Mouse (Mus musculus): Measurements from ENCODE around the gene Rp9. TPM values are rescaled to one million over a fixed set of nuclear protein-coding genes. Genes with fewer than 3 reads are reported as not detected.
"Not testable (repeated sequence)": the region's sequence is repeated elsewhere in the genome, so short reads cannot be mapped to it uniquely, and the experiment has no call there.

Gene Rp9
- polyA plus RNA-seq, 1 experiment: 62.3 TPM

DNA sequence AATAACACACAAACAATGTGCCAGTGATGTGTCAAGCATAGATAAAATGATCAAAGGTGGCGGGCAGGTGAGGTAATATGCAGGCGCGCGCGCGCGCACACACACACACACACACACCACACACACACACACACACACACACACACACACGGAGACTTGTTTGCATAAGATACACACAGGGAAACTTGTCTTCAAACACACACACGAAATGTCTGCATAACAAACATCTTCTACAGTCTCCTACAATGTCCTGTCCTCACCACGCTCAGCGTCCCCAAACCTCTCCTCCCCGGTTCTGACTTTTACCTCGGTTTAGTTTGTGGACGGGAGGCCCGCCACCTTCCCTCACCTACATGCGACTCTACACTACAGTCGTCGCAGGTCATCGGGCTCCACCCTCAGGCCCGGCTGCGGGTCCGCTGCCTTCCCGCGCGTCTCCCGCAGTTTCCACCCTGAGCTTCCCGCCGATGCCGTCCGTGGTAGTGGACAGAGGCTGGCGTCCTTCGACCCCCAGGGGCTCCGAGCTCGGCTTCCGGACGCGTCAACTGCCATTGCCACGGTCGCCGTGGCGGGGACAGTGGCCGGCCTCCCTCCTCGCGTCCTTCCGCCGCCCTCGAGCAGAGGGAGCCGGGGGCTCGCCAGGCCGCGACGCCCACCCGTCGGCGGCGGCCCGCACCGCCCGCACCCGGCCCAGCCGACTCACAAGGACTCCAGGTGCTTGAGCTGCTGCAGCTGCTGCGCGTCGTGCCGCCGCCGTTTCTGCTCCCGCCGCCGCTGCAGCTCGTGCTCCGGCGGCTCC lies 2.0 kb downstream of the Rp9 start:
- TF ChIP-seq CTCF (IDR thresholded peaks at IDR 0.05; ENCODE audit: extremely low read depth, insufficient read depth, low read length): no peak
- TF ChIP-seq POLR2A (IDR thresholded peaks at IDR 0.05; ENCODE audit: extremely low read depth, insufficient read depth, low read length): no peak
- peak overlapping the region; percentile 96 for H3K27ac ChIP-seq (ENCODE audit: insufficient read depth, low read length)
- H3K4me3 ChIP-seq (ENCODE audit: insufficient read depth, low read length): peak overlapping the region; percentile 78
- 0 out of 2 replicates have a peak, but pooled peaks cover 1% of the 10 kb centered on the region for H3K4me1 ChIP-seq (ENCODE audit: control insufficient read depth, insufficient read depth, low read length)

DNA sequence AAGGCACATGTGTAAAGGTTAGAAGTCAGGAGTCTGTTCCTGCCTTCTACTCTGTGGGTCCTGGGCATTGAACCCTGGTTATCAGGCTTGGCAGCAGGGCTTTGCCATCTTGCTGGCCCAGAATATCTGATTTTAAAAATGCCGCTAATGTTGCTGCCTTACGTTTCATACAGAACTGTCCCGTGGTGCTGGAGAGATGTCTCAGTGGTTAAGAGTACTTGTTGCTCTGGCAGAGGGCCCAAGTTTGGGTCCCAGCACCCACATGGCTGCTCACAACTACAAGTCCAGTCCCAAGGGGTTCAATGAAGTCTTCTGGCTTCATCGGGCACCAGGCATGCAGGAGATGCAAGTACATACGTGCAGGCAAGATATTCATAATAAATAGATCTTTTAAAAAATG lies 3.3 kb downstream of the Rp9 start:
- no peak overlapping the region for H3K4me3 ChIP-seq (ENCODE audit: insufficient read depth, low read length)

DNA sequence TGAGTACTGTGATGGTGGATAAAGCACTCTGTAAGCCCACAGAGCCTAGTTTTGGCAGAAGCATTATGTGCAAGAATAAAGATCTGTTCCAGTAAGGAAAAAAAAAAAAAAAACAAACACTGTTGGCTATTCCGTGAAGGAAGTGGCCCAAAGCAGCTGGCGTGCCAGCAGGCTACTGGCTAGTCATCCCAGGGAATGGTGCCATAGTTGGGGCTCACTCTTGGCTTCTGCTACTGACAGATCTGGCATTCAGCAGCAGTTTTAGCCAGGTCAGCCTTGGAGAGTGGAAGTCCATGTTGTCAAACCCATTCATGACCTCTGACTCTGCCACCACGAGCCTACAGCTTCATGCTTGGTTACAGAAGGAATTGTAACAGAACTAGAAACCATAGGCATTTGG lies 7.6 kb downstream of the Rp9 start:
- 0 out of 2 replicates have a peak, but pooled peaks cover 1% of the 10 kb centered on the region for H3K4me1 ChIP-seq (ENCODE audit: control insufficient read depth, insufficient read depth, low read length)
- no peak for TF ChIP-seq CTCF (IDR thresholded peaks at IDR 0.05; ENCODE audit: extremely low read depth, insufficient read depth, low read length)
- TF ChIP-seq POLR2A (IDR thresholded peaks at IDR 0.05; ENCODE audit: extremely low read depth, insufficient read depth, low read length): no peak
- H3K4me3 ChIP-seq (ENCODE audit: insufficient read depth, low read length): no peak overlapping the region
- no peak overlapping the region for H3K27ac ChIP-seq (ENCODE audit: insufficient read depth, low read length)

More for the DNA sequence above, 3.3 kb downstream of the Rp9 start:
- 0 out of 2 replicates have a peak, but pooled peaks cover 1% of the 10 kb centered on the region for H3K4me1 ChIP-seq (ENCODE audit: control insufficient read depth, insufficient read depth, low read length)
- no peak for TF ChIP-seq CTCF (IDR thresholded peaks at IDR 0.05; ENCODE audit: extremely low read depth, insufficient read depth, low read length)
- no peak for TF ChIP-seq POLR2A (IDR thresholded peaks at IDR 0.05; ENCODE audit: extremely low read depth, insufficient read depth, low read length)
- no peak overlapping the region for H3K27ac ChIP-seq (ENCODE audit: insufficient read depth, low read length)

DNA sequence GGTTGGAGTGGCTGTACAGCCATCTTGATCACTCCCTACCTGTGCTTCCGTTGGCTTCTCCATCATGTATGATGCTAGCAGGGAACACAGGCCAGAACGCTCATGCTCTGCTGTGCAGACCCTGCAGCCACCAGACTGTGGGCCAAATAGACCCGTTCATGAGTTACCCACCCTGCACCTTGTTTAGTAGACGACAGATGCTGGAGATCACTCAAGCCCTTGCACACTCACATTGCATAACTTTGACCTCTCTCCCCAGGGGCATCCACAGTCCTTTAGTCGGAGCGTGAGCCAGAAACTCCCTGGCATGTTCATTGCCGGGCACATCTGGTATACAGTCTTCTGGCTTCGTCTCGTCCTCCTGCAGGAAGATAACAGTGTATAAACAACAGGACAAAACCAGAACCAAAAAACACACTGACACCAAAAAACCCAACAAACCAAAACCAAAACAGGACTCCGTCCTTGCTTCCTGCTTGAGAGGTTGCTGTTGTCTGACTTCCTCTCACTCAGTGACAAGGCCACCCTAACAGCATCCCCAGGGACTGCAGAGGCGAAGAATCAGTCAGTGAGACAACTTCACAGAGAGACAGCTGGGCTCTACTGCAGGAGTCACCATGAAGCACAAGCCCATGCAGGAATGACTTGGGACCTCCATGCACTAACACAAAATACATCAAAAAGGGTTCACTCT lies 12.3 kb downstream of the Rp9 start:
- Histone ChIP-seq H3K4me1 (ENCODE audit: control insufficient read depth, insufficient read depth, low read length) (peaks cover 4% of the 10 kb centered on the region; the same call in 1 of the 2 replicates), H3K4me3 (ENCODE audit: insufficient read depth, low read length) (no peak overlapping the region), H3K27ac (ENCODE audit: insufficient read depth, low read length) (no peak overlapping the region)
- TF ChIP-seq CTCF (IDR thresholded peaks at IDR 0.05; ENCODE audit: extremely low read depth, insufficient read depth, low read length) (no peak), POLR2A (IDR thresholded peaks at IDR 0.05; ENCODE audit: extremely low read depth, insufficient read depth, low read length) (no peak)

DNA sequence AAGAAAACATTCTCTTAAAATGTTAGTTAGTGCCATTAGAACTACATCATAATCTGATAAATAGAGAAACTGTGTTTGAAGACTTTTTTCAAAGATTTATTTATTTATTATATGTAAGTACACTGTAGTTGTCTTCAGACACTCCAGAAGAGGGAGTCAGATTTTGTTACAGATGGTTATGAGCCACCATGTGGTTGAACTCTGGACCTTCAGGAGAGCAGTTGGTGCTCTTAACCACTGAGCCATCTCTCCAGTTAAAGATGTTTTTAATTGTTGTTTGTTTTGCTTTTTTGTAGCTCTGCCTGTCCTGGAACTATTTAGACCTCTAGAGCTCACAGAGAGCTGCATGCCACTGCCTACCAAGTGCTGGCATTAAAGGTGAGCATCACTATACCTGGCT lies 14.5 kb downstream of the Rp9 start:
- TF ChIP-seq POLR2A (IDR thresholded peaks at IDR 0.05; ENCODE audit: extremely low read depth, insufficient read depth, low read length): no peak
- TF ChIP-seq CTCF (IDR thresholded peaks at IDR 0.05; ENCODE audit: extremely low read depth, insufficient read depth, low read length): no peak
- Histone ChIP-seq H3K4me1 (ENCODE audit: control insufficient read depth, insufficient read depth, low read length) (peaks cover 4% of the 10 kb centered on the region; the same call in 1 of the 2 replicates), H3K27ac (ENCODE audit: insufficient read depth, low read length) (no peak overlapping the region), H3K4me3 (ENCODE audit: insufficient read depth, low read length) (no peak overlapping the region)

DNA sequence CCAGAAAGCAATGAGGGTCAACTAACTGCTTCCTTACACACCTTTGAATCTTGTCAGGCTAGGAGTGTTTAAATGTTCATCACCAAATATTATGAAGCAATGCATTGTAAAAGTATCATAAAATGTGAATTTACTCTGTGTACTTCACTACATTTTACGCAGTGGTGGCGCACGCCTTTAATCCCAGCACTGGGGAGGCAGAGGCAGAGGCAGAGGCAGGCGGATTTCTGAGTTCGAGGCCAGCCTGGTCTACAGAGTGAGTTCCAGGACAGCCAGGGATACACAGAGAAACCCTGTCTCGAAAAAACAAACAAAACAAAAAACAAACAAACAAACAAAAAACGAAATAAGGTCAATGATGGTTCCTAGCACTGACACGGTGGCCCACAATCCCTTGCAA lies 15.6 kb downstream of the Rp9 start, which contains the start of gene Gm17545:
TSS of gene Gm17545 (plus strand) at position 301 of the 400 bp plus-strand sequence.
- not testable (repeated sequence) for H3K27ac ChIP-seq (ENCODE audit: insufficient read depth, low read length); H3K4me1 ChIP-seq (ENCODE audit: control insufficient read depth, insufficient read depth, low read length); H3K4me3 ChIP-seq (ENCODE audit: insufficient read depth, low read length)

DNA sequence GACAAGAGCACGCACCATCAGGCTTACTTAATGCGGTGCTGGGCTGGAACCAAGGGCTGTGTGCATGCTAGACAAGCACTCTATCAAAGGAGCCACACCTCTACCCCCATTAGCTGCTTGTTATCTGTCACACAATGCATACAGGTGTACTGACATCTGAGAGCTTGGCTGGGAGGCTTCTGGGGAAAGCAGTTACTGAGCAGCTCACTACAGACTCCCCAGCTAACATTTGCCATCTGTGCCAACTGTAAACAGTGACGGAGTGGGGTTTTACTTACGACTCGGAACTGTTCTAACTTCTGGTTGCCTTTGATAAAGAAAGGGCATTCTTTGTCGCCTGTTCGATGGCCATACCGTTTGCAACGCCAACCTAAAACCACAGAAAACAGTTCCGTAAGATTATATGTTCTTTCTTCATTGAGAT lies 16.0 kb downstream of the Rp9 start:
- Histone ChIP-seq H3K4me1 (ENCODE audit: control insufficient read depth, insufficient read depth, low read length) (peaks cover 4% of the 10 kb centered on the region; the same call in 1 of the 2 replicates), H3K27ac (ENCODE audit: insufficient read depth, low read length) (no peak overlapping the region), H3K4me3 (ENCODE audit: insufficient read depth, low read length) (no peak overlapping the region)
- TF ChIP-seq POLR2A (IDR thresholded peaks at IDR 0.05; ENCODE audit: extremely low read depth, insufficient read depth, low read length) (no peak), CTCF (IDR thresholded peaks at IDR 0.05; ENCODE audit: extremely low read depth, insufficient read depth, low read length) (no peak)

DNA sequence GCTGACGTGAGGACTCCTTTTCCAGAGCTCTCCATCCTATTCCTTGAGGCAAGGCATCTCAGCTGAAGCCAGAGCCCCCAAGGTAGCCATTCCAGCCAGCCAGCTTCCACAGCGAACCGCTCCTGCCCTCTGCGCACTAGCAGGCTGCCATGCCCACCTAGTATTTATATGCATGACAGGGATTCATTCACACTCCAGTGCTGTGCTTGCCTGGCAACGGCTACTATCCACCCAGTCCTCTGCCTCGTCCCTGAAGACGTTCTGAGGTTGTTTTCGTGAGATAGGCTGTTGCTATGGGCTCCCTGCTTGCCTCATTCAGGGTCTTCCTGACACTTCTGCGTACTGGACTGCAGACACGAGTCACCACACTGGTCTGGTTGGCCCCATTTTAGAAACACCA lies 16.8 kb downstream of the Rp9 start:
- H3K4me1 ChIP-seq (ENCODE audit: control insufficient read depth, insufficient read depth, low read length): peaks cover 4% of the 10 kb centered on the region; the same call in 1 of the 2 replicates
- no peak overlapping the region for H3K4me3 ChIP-seq (ENCODE audit: insufficient read depth, low read length)
- no peak for TF ChIP-seq POLR2A (IDR thresholded peaks at IDR 0.05; ENCODE audit: extremely low read depth, insufficient read depth, low read length)
- TF ChIP-seq CTCF (IDR thresholded peaks at IDR 0.05; ENCODE audit: extremely low read depth, insufficient read depth, low read length): no peak
- H3K27ac ChIP-seq (ENCODE audit: insufficient read depth, low read length): no peak overlapping the region

DNA sequence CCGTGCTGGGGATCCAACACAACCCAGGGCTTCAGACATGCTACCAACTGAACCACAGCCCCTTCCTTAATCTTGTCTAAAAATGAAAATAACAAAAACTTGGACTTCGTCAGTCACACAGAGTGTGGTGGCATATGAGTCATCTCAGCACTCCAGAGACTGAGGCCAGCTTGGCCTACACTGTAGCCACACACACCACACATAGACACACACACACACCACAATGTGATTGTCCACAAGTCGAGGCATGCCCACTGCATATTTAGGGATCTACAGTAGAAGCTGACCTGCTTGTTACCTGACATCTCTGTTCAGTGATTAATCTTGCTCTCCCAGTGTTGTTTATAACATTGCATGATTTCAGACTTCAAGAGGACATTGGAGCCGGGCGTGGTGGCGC lies 20.3 kb downstream of the Rp9 start:
- no peak for TF ChIP-seq POLR2A (IDR thresholded peaks at IDR 0.05; ENCODE audit: extremely low read depth, insufficient read depth, low read length)
- no peak for TF ChIP-seq CTCF (IDR thresholded peaks at IDR 0.05; ENCODE audit: extremely low read depth, insufficient read depth, low read length)
- H3K4me3 ChIP-seq (ENCODE audit: insufficient read depth, low read length): no peak overlapping the region
- H3K27ac ChIP-seq (ENCODE audit: insufficient read depth, low read length): no peak overlapping the region
- H3K4me1 ChIP-seq (ENCODE audit: control insufficient read depth, insufficient read depth, low read length): peaks cover 4% of the 10 kb centered on the region; the same call in 1 of the 2 replicates
